Mouse (Mus musculus) G1E-ER4 (cell line): ENCODE results near the gene Stx18. TPM values are rescaled to one million over a fixed set of nuclear protein-coding genes. Genes with fewer than 3 reads are reported as not detected.

Experiments
- GATA1 ChIP-seq: IDR thresholded peaks from one replicate; pipeline ENCODE4 v1.8.0; 2012; ENCODE audit warnings: low read length, inconsistent platforms
- polyA plus RNA-seq: library from polyadenylated mRNA; stranded (reverse); fragments of >175 nt; gene quantifications from 2 replicates; pipeline ENCODE4 v1.2.3, GENCODE M21; 2012

Gene Stx18
- polyA plus RNA-seq, 1 experiment, result 19.7 TPM

GRCm38 (mm10) chr5:38063339-38063738 is 24.8 kb downstream of the Stx18 start:
- no peak for TF ChIP-seq GATA1

- no peak for TF ChIP-seq GATA1
These were observed 25.6 kb downstream of the Stx18 start for GRCm38 (mm10) chr5:38064043-38064575.

GRCm38 (mm10) chr5:38064701-38065100 is 26.2 kb downstream of the Stx18 start:
- no peak for TF ChIP-seq GATA1

GRCm38 (mm10) chr5:38065454-38065853 is 26.9 kb downstream of the Stx18 start:
- no peak for TF ChIP-seq GATA1

GRCm38 (mm10) chr5:38066606-38067005 is 28.1 kb downstream of the Stx18 start:
- TF ChIP-seq GATA1, result no peak

GRCm38 (mm10) chr5:38076326-38076725 is 37.8 kb downstream of the Stx18 start:
- TF ChIP-seq GATA1, result no peak

GRCm38 (mm10) chr5:38078575-38078974 is 40.0 kb downstream of the Stx18 start:
- no peak for TF ChIP-seq GATA1

- TF ChIP-seq GATA1, result no peak
These were observed 41.9 kb downstream of the Stx18 start for GRCm38 (mm10) chr5:38080472-38080871.

- TF ChIP-seq GATA1, result no peak
These were observed 44.0 kb downstream of the Stx18 start for GRCm38 (mm10) chr5:38082589-38082988.

- no peak for TF ChIP-seq GATA1
These were observed 44.8 kb downstream of the Stx18 start for GRCm38 (mm10) chr5:38083362-38083761.

GRCm38 (mm10) chr5:38084616-38085015 is 46.1 kb downstream of the Stx18 start:
- no peak for TF ChIP-seq GATA1

GRCm38 (mm10) chr5:38085561-38086392 is 47.2 kb downstream of the Stx18 start:
- TF ChIP-seq GATA1, result no peak

- TF ChIP-seq GATA1, result no peak
These were observed 51.6 kb downstream of the Stx18 start for GRCm38 (mm10) chr5:38090111-38090510.

GRCm38 (mm10) chr5:38090581-38090980 is 52.0 kb downstream of the Stx18 start:
- TF ChIP-seq GATA1, result no peak

GRCm38 (mm10) chr5:38091046-38091965 is 52.8 kb downstream of the Stx18 start:
- no peak for TF ChIP-seq GATA1

- no peak for TF ChIP-seq GATA1
These were observed 53.4 kb downstream of the Stx18 start for GRCm38 (mm10) chr5:38091966-38092304.
